Mouse (Mus musculus): ENCODE measurements around the gene Zbtb4. TPM values are rescaled to one million over a fixed set of nuclear protein-coding genes. Genes with fewer than 3 reads are reported as not detected.

Zbtb4 gene
- total and polyA plus RNA-seq, 3 experiments = 8.6 to 18.4 (median 13.4) TPM

- H3K27me3 ChIP-seq (ENCODE audit: insufficient read depth, low read length) = peaks cover 28% of the 10 kb centered on the region
- H3K36me3 ChIP-seq (replicated peaks) = peaks cover 42% of the 10 kb centered on the region
- H3K4me1 ChIP-seq (ENCODE audit: insufficient read depth, low read depth, low read length) = peaks cover 8% of the 10 kb centered on the region
- ATAC-seq (ENCODE audit: extremely low read depth, insufficient number of reproducible peaks, low FRiP score, poor library complexity, severe bottlenecking) (no peak), DNase-seq (ENCODE audit: low spot score) (no peak)
- TF ChIP-seq CTCF (IDR thresholded peaks at IDR 0.05; ENCODE audit: low read depth, low read length) = no peak
- TF ChIP-seq GATA1 (IDR thresholded peaks at IDR 0.05; ENCODE audit: borderline replicate concordance, low read length) = no peak
- no peak for TF ChIP-seq POLR2AphosphoS5 (IDR thresholded peaks at IDR 0.05; ENCODE audit: insufficient replicate concordance, low read depth, low read length)
- no peak for TF ChIP-seq GATA2 (IDR thresholded peaks at IDR 0.05; ENCODE audit: borderline replicate concordance, low read depth, low read length)
- no peak for TF ChIP-seq TAL1 (conservative IDR thresholded peaks at IDR 0.05; ENCODE audit: low read depth, low read length)
- no peaks in the 10 kb centered on the region for H3K9me3 ChIP-seq (replicated peaks)
- H3K4me3 ChIP-seq (ENCODE audit: low read depth, low read length) = no peak overlapping the region
Observed at GRCm38 (mm10) chr11:69778985-69779384, 13.3 kb downstream of the Zbtb4 start.

DNA sequence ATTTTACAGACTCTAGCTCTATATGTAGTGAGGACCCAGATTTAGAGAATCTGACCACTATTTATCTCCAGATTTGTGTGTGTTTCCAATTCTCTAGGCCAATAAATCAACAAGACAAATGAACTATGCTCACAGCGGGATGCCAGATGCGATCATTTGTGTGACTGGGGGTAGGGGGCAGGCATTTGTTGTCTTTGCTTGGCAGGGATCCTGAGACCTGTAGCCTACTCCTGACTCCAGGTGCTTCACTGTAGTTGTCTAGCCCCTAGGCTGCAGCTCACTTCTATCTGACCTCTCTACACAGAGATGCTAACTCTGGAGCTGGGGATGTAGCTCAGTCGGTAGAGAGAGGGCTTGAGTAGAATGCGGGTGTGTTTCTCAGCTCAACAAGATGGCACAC, 16.1 kb downstream of the Zbtb4 start:
- H3K4me3 ChIP-seq (ENCODE audit: low read depth, low read length) = no peak overlapping the region
- TF ChIP-seq CTCF (IDR thresholded peaks at IDR 0.05; ENCODE audit: low read depth, low read length) (no peak), TAL1 (conservative IDR thresholded peaks at IDR 0.05; ENCODE audit: low read depth, low read length) (no peak), GATA2 (IDR thresholded peaks at IDR 0.05; ENCODE audit: borderline replicate concordance, low read depth, low read length) (no peak), POLR2AphosphoS5 (IDR thresholded peaks at IDR 0.05; ENCODE audit: insufficient replicate concordance, low read depth, low read length) (no peak), GATA1 (IDR thresholded peaks at IDR 0.05; ENCODE audit: borderline replicate concordance, low read length) (no peak)
- no peaks in the 10 kb centered on the region for H3K9me3 ChIP-seq (replicated peaks)
- peaks cover 23% of the 10 kb centered on the region for H3K4me1 ChIP-seq (ENCODE audit: insufficient read depth, low read depth, low read length)
- no peak for DNase-seq (ENCODE audit: low spot score)
- H3K36me3 ChIP-seq (replicated peaks) = peaks cover 20% of the 10 kb centered on the region
- no peak for ATAC-seq (ENCODE audit: extremely low read depth, insufficient number of reproducible peaks, low FRiP score, poor library complexity, severe bottlenecking)
- peaks cover 24% of the 10 kb centered on the region for H3K27me3 ChIP-seq (ENCODE audit: insufficient read depth, low read length)

DNA sequence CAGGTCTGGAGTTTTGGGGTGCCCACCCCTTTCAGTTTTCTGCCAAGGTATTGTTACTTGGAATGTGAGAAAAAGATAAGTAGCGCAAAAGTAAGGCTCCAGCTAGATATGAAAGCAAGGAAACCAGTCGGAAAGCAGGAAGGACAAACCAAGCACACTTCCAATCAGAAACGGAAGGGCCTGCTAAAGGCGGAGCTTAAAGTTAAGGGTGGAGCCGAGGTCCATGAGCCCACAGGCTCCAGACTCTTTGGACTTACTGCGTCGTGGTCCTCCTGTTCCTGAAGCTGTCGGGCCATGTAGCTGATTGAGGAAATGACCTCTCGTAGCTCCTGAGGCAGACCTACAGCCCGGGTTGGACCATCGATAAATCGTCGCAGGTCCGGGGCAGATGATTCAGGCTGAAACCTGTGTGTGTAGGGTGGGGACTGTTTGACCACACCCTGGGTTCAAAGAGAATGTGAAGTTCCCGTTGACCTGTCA, 19.1 kb downstream of the Zbtb4 start:
- Histone ChIP-seq H3K4me1 (ENCODE audit: insufficient read depth, low read depth, low read length) (peaks cover 24% of the 10 kb centered on the region), H3K4me3 (ENCODE audit: low read depth, low read length) (peak overlapping the region; percentile 65), H3K9me3 (replicated peaks) (no peaks in the 10 kb centered on the region), H3K36me3 (replicated peaks) (no peaks in the 10 kb centered on the region), H3K27me3 (ENCODE audit: insufficient read depth, low read length) (peaks cover 21% of the 10 kb centered on the region)
- ATAC-seq (ENCODE audit: extremely low read depth, insufficient number of reproducible peaks, low FRiP score, poor library complexity, severe bottlenecking) (peak; percentile 76), DNase-seq (ENCODE audit: low spot score) (peak; percentile 62)
- no peak for TF ChIP-seq GATA2 (IDR thresholded peaks at IDR 0.05; ENCODE audit: borderline replicate concordance, low read depth, low read length)
- no peak for TF ChIP-seq POLR2AphosphoS5 (IDR thresholded peaks at IDR 0.05; ENCODE audit: insufficient replicate concordance, low read depth, low read length)
- no peak for TF ChIP-seq CTCF (IDR thresholded peaks at IDR 0.05; ENCODE audit: low read depth, low read length)
- no peak for TF ChIP-seq GATA1 (IDR thresholded peaks at IDR 0.05; ENCODE audit: borderline replicate concordance, low read length)
- TF ChIP-seq TAL1 (conservative IDR thresholded peaks at IDR 0.05; ENCODE audit: low read depth, low read length) = no peak

DNA sequence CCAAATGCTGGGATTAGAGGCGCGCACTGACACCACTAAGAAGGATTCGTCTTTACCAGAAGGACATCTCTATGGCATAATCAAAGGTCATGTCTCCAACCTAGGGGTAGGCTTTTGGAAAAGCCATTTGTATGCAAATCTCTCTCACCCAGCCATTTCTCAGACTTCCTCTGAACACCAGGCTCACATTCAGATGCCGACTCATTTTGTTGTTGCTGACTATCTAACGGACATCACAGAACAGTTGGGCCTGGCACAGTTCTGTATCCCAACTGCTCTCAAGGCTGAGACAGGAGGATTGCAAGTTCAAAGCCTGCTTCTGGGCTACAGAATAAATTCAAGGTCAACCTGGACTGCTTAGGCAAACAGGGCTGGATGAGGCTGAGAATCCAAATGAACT, 21.6 kb downstream of the Zbtb4 start:
- H3K9me3 ChIP-seq (replicated peaks) = no peaks in the 10 kb centered on the region
- ATAC-seq (ENCODE audit: extremely low read depth, insufficient number of reproducible peaks, low FRiP score, poor library complexity, severe bottlenecking) (no peak), DNase-seq (ENCODE audit: low spot score) (no peak)
- H3K36me3 ChIP-seq (replicated peaks) = no peaks in the 10 kb centered on the region
- H3K4me3 ChIP-seq (ENCODE audit: low read depth, low read length) = no peak overlapping the region
- TF ChIP-seq GATA1 (IDR thresholded peaks at IDR 0.05; ENCODE audit: borderline replicate concordance, low read length) (no peak), POLR2AphosphoS5 (IDR thresholded peaks at IDR 0.05; ENCODE audit: insufficient replicate concordance, low read depth, low read length) (no peak), CTCF (IDR thresholded peaks at IDR 0.05; ENCODE audit: low read depth, low read length) (no peak), TAL1 (conservative IDR thresholded peaks at IDR 0.05; ENCODE audit: low read depth, low read length) (no peak), GATA2 (IDR thresholded peaks at IDR 0.05; ENCODE audit: borderline replicate concordance, low read depth, low read length) (no peak)
- peaks cover 24% of the 10 kb centered on the region for H3K4me1 ChIP-seq (ENCODE audit: insufficient read depth, low read depth, low read length)
- H3K27me3 ChIP-seq (ENCODE audit: insufficient read depth, low read length) = peaks cover 17% of the 10 kb centered on the region

- no peaks in the 10 kb centered on the region for H3K36me3 ChIP-seq (replicated peaks)
- H3K4me1 ChIP-seq (ENCODE audit: insufficient read depth, low read depth, low read length) = peaks cover 25% of the 10 kb centered on the region
- no peak for ATAC-seq (ENCODE audit: extremely low read depth, insufficient number of reproducible peaks, low FRiP score, poor library complexity, severe bottlenecking)
- H3K9me3 ChIP-seq (replicated peaks) = no peaks in the 10 kb centered on the region
- H3K27me3 ChIP-seq (ENCODE audit: insufficient read depth, low read length) = peaks cover 31% of the 10 kb centered on the region
- no peak for TF ChIP-seq POLR2AphosphoS5 (IDR thresholded peaks at IDR 0.05; ENCODE audit: insufficient replicate concordance, low read depth, low read length)
- TF ChIP-seq GATA2 (IDR thresholded peaks at IDR 0.05; ENCODE audit: borderline replicate concordance, low read depth, low read length) = no peak
- TF ChIP-seq TAL1 (conservative IDR thresholded peaks at IDR 0.05; ENCODE audit: low read depth, low read length) = no peak
- no peak for TF ChIP-seq GATA1 (IDR thresholded peaks at IDR 0.05; ENCODE audit: borderline replicate concordance, low read length)
- TF ChIP-seq CTCF (IDR thresholded peaks at IDR 0.05; ENCODE audit: low read depth, low read length) = no peak
- H3K4me3 ChIP-seq (ENCODE audit: low read depth, low read length) = no peak overlapping the region
- DNase-seq (ENCODE audit: low spot score) = no peak
Observed at GRCm38 (mm10) chr11:69789431-69789830, 23.7 kb downstream of the Zbtb4 start.

DNA sequence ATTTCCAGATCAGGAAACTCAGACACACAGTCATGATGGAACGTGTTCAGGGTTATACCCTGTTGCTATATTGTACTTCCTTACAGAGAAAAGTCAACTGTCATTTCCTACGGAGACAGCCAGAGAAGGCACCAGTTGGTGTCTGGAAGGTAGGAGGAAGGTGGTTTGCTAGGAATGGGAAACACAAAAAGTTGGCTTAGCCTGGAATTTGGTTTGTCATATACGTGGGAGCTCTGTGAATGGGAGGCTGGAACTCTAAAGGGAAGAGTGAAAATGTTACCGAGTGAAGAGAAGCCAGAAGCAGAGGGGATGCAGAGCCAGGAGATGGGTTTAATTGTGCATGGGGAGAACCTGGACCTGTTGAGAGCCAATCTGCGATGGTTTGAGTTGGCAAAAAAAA, 25.7 kb downstream of the Zbtb4 start:
- H3K27me3 ChIP-seq (ENCODE audit: insufficient read depth, low read length) = peaks cover 33% of the 10 kb centered on the region
- DNase-seq (ENCODE audit: low spot score) (no peak), ATAC-seq (ENCODE audit: extremely low read depth, insufficient number of reproducible peaks, low FRiP score, poor library complexity, severe bottlenecking) (no peak)
- H3K36me3 ChIP-seq (replicated peaks) = no peaks in the 10 kb centered on the region
- TF ChIP-seq CTCF (IDR thresholded peaks at IDR 0.05; ENCODE audit: low read depth, low read length) (no peak), GATA2 (IDR thresholded peaks at IDR 0.05; ENCODE audit: borderline replicate concordance, low read depth, low read length) (no peak), GATA1 (IDR thresholded peaks at IDR 0.05; ENCODE audit: borderline replicate concordance, low read length) (no peak), POLR2AphosphoS5 (IDR thresholded peaks at IDR 0.05; ENCODE audit: insufficient replicate concordance, low read depth, low read length) (no peak), TAL1 (conservative IDR thresholded peaks at IDR 0.05; ENCODE audit: low read depth, low read length) (no peak)
- H3K4me3 ChIP-seq (ENCODE audit: low read depth, low read length) = no peak overlapping the region
- H3K4me1 ChIP-seq (ENCODE audit: insufficient read depth, low read depth, low read length) = peaks cover 31% of the 10 kb centered on the region
- H3K9me3 ChIP-seq (replicated peaks) = no peaks in the 10 kb centered on the region
